Mouse (Mus musculus): Measurements from ENCODE around the gene Tatdn3. TPM values are rescaled to one million over a fixed set of nuclear protein-coding genes. Genes with fewer than 3 reads are reported as not detected.
"Not testable (repeated sequence)": the region's sequence is repeated elsewhere in the genome, so short reads cannot be mapped to it uniquely, and the experiment has no call there.

Tatdn3 gene
- polyA plus RNA-seq, 1 experiment from 2014 or later, result 17.3 TPM

GRCm38 (mm10) chr1:191025016-191026012 is 37.4 kb downstream of the Tatdn3 start:
- ATAC-seq, result peak; percentile 2; the same call in 1 of the 2 replicates
- Histone ChIP-seq H3K4me1 (replicated peaks; ENCODE audit: control insufficient read depth, insufficient read depth, low read length) (peaks cover 10% of the 10 kb centered on the region), H3K27ac (ENCODE audit: low read depth, low read length) (peak overlapping the region; percentile 90), H3K27me3 (replicated peaks; ENCODE audit: control insufficient read depth, insufficient read depth, low read length) (no peaks in the 10 kb centered on the region), H3K4me2 (replicated peaks; ENCODE audit: low read depth) (peak overlapping the region; percentile 91), H3K9me3 (ENCODE audit: control insufficient read depth) (no peaks in the 10 kb centered on the region), H3K4me3 (ENCODE audit: low read depth, low read length) (peak overlapping the region; percentile 90), H3K36me3 (ENCODE audit: control insufficient read depth, insufficient read depth) (peaks cover 6% of the 10 kb centered on the region; the same call in 1 of the 2 replicates), H3K9ac (ENCODE audit: low read depth, low read length) (peak overlapping the region; percentile 94)
- 2% methylated on average over 69 of the region's 69 CpGs for WGBS
- TF ChIP-seq CTCF (IDR thresholded peaks at IDR 0.05; ENCODE audit: low read depth), result no peak

GRCm38 (mm10) chr1:191023806-191024205 is 38.9 kb downstream of the Tatdn3 start:
- peak overlapping the region; percentile 33; the same call in 1 of the 2 replicates for H3K4me2 ChIP-seq (replicated peaks; ENCODE audit: low read depth)
- not testable (repeated sequence) for H3K9ac ChIP-seq (ENCODE audit: low read depth, low read length); H3K27me3 ChIP-seq (replicated peaks; ENCODE audit: control insufficient read depth, insufficient read depth, low read length); ATAC-seq; H3K4me3 ChIP-seq (ENCODE audit: low read depth, low read length); H3K27ac ChIP-seq (ENCODE audit: low read depth, low read length); H3K9me3 ChIP-seq (ENCODE audit: control insufficient read depth)
- 74% methylated on average over 5 of the region's 6 CpGs for WGBS
- peaks cover 17% of the 10 kb centered on the region; the same call in 1 of the 2 replicates for H3K36me3 ChIP-seq (ENCODE audit: control insufficient read depth, insufficient read depth)
- peaks cover 10% of the 10 kb centered on the region for H3K4me1 ChIP-seq (replicated peaks; ENCODE audit: control insufficient read depth, insufficient read depth, low read length)

GRCm38 (mm10) chr1:191023140-191023539 is 39.6 kb downstream of the Tatdn3 start:
- 49% methylated on average over 2 of the region's 2 CpGs for WGBS
- Histone ChIP-seq H3K27me3 (replicated peaks; ENCODE audit: control insufficient read depth, insufficient read depth, low read length) (no peaks in the 10 kb centered on the region), H3K36me3 (ENCODE audit: control insufficient read depth, insufficient read depth) (peaks cover 17% of the 10 kb centered on the region; the same call in 1 of the 2 replicates), H3K4me2 (replicated peaks; ENCODE audit: low read depth) (no peak overlapping the region), H3K4me3 (ENCODE audit: low read depth, low read length) (no peak overlapping the region), H3K27ac (ENCODE audit: low read depth, low read length) (no peak overlapping the region), H3K4me1 (replicated peaks; ENCODE audit: control insufficient read depth, insufficient read depth, low read length) (peaks cover 10% of the 10 kb centered on the region), H3K9me3 (ENCODE audit: control insufficient read depth) (no peaks in the 10 kb centered on the region), H3K9ac (ENCODE audit: low read depth, low read length) (no peak overlapping the region)
- no peak for ATAC-seq
- TF ChIP-seq CTCF (IDR thresholded peaks at IDR 0.05; ENCODE audit: low read depth), result no peak

GRCm38 (mm10) chr1:191021016-191021415 is 41.7 kb downstream of the Tatdn3 start:
- 88% methylated on average over 7 of the region's 7 CpGs for WGBS
- no peak for TF ChIP-seq CTCF (IDR thresholded peaks at IDR 0.05; ENCODE audit: low read depth)
- Histone ChIP-seq H3K4me3 (ENCODE audit: low read depth, low read length) (no peak overlapping the region), H3K27ac (ENCODE audit: low read depth, low read length) (no peak overlapping the region), H3K4me1 (replicated peaks; ENCODE audit: control insufficient read depth, insufficient read depth, low read length) (peaks cover 10% of the 10 kb centered on the region), H3K4me2 (replicated peaks; ENCODE audit: low read depth) (no peak overlapping the region), H3K27me3 (replicated peaks; ENCODE audit: control insufficient read depth, insufficient read depth, low read length) (no peaks in the 10 kb centered on the region), H3K9me3 (ENCODE audit: control insufficient read depth) (no peaks in the 10 kb centered on the region), H3K36me3 (ENCODE audit: control insufficient read depth, insufficient read depth) (peaks cover 17% of the 10 kb centered on the region; the same call in 1 of the 2 replicates), H3K9ac (ENCODE audit: low read depth, low read length) (no peak overlapping the region)
- no peak for ATAC-seq

- TF ChIP-seq CTCF (IDR thresholded peaks at IDR 0.05; ENCODE audit: low read depth), result no peak
- Histone ChIP-seq H3K9me3 (ENCODE audit: control insufficient read depth) (no peaks in the 10 kb centered on the region), H3K27ac (ENCODE audit: low read depth, low read length) (no peak overlapping the region), H3K27me3 (replicated peaks; ENCODE audit: control insufficient read depth, insufficient read depth, low read length) (no peaks in the 10 kb centered on the region), H3K36me3 (ENCODE audit: control insufficient read depth, insufficient read depth) (peaks cover 17% of the 10 kb centered on the region; the same call in 1 of the 2 replicates), H3K4me2 (replicated peaks; ENCODE audit: low read depth) (no peak overlapping the region), H3K4me1 (replicated peaks; ENCODE audit: control insufficient read depth, insufficient read depth, low read length) (peaks cover 10% of the 10 kb centered on the region), H3K9ac (ENCODE audit: low read depth, low read length) (no peak overlapping the region), H3K4me3 (ENCODE audit: low read depth, low read length) (no peak overlapping the region)
- ATAC-seq, result no peak
- WGBS, result 88% methylated on average over 3 of the region's 3 CpGs
Measured at GRCm38 (mm10) chr1:191020217-191020924, 42.4 kb downstream of the Tatdn3 start.

GRCm38 (mm10) chr1:191019803-191020202 is 42.9 kb downstream of the Tatdn3 start:
- no peak for TF ChIP-seq CTCF (IDR thresholded peaks at IDR 0.05; ENCODE audit: low read depth)
- no peak for ATAC-seq
- 95% methylated on average over 5 of the region's 5 CpGs for WGBS
- Histone ChIP-seq H3K27me3 (replicated peaks; ENCODE audit: control insufficient read depth, insufficient read depth, low read length) (no peaks in the 10 kb centered on the region), H3K27ac (ENCODE audit: low read depth, low read length) (no peak overlapping the region), H3K9me3 (ENCODE audit: control insufficient read depth) (no peaks in the 10 kb centered on the region), H3K9ac (ENCODE audit: low read depth, low read length) (no peak overlapping the region), H3K36me3 (ENCODE audit: control insufficient read depth, insufficient read depth) (peaks cover 17% of the 10 kb centered on the region; the same call in 1 of the 2 replicates), H3K4me1 (replicated peaks; ENCODE audit: control insufficient read depth, insufficient read depth, low read length) (peaks cover 4% of the 10 kb centered on the region; the same call in 1 of the 2 replicates), H3K4me2 (replicated peaks; ENCODE audit: low read depth) (no peak overlapping the region), H3K4me3 (ENCODE audit: low read depth, low read length) (no peak overlapping the region)

Measured in intestine, postnatal 0 days (tissue).